Mouse (Mus musculus): Measurements from ENCODE around the gene Lpgat1.
A peak's percentile ranks its signal among the peaks of the same experiment; 100 is the strongest.

The Lpgat1 gene

DNA sequence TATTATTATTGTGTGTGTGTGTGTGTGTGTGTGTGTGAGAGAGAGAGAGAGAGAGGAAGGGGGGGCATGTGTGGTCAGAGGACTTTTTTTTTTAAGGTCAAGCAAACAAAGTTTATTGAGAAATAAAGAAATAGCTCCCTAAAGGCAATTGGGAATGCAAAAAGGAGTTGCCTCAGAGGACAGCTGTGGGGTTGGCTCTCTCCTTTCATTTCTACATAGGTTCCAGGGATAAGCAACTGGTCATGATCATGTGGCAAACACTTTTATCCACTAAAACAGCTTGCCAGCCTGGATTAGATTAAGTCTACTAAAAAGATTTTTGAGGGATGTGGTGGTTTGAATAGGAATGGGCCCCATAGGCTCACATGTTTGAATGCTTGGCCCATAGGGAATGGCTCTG lies 18.8 kb downstream of the Lpgat1 start:
- no peak for DNase-seq (ENCODE audit: low spot score in 2 of 2)

DNA sequence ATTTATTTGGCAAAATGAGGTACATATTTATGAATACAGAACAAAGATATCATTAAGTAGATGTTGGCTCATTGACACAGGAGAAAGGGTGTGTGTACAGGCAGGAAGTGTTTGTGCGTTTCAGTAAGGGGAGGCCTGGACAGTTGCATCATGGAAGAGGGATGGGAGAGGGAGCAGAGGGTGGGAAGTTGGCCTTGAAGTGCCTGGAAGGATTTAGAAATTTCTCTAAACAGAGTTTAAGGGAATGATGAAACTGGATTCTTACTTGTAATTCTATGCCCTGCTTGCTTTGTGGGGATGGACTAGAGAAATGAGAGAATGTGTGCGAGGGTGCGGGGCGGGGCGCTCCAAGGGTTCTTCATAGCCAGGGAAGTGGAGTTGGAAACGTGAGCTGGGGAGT lies 20.2 kb downstream of the Lpgat1 start:
- peak in 1 of 2 experiments; percentile 42 for DNase-seq (ENCODE audit: low spot score in 2 of 2)

DNA sequence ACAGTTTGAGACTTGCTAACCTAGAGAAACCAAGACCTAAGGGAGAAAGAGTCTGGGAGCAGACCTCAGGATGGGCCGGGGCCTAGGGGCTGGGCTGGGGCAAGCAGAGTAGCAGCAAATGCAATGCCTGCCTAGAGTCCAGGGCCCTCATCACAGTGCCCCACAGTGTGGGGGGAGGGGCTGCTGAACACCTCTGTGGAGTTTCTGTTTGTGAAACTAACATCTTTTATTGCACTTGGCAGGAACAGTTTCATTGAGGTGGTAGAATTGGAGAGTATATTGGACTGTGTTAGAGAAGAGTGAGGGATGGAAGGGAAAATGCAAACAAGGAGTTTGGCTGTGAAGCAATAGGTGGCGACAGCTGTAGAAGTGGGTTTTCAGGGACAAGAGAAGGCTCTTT lies 21.1 kb downstream of the Lpgat1 start:
- DNase-seq (ENCODE audit: low spot score in 2 of 2) = no peak

DNA sequence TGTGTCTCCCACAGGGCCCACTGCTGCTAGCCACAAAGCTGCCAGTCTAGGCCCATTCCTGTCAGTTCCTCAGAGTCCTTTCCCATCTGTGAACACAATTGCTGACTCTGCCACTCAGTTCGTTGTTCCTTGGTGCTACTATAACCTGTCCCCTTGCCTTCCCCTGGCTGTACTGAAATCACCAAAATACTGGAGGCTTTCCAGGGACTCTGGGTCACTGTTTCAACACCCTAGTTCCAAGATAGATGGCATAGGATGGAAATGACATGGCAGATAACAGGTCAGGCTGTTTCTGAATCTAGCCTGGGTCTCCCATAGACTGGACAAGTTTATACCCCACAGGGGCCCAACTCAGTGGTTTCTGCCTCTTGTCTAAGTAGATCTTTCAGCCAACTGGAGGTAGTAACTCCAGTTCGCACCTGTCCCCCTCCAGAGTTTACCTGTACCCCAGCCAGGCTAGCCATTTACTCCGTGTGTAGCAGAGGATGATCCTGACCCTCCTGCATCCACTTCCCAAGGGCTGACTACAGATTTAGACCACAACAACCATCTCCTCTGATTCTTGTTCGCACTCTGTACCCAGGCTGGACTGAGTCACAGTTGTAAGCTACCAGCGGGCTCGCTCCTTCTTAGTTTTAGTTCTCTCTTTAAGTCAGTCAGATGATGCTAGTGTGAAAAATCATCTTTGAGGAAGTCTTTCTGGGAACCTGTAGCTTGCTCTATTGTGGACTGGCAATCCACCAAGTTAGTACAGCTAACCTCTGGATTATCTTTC lies 23.1 kb downstream of the Lpgat1 start:
- no peak for DNase-seq (ENCODE audit: low spot score in 2 of 2)

DNA sequence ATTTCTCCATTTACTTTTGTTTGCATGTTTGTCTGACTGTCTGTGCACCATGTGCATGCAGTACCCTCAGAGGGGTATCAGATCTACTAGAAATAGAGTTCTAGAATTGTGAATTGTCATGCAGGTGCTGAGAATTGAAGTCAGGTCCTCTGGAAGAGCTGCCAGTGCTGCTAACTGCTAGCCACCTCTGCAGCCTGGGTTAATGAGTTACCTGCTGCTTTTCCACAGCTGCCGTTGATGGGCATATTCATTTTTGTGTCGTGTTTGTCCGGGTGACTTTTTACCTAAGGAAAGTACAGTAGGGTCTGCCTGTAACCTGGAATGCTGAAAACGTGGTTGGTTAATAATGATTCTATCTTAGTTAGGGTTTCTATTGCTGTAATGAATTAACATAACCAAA lies 24.0 kb downstream of the Lpgat1 start:
- DNase-seq (ENCODE audit: low spot score in 2 of 2) = no peak

DNA sequence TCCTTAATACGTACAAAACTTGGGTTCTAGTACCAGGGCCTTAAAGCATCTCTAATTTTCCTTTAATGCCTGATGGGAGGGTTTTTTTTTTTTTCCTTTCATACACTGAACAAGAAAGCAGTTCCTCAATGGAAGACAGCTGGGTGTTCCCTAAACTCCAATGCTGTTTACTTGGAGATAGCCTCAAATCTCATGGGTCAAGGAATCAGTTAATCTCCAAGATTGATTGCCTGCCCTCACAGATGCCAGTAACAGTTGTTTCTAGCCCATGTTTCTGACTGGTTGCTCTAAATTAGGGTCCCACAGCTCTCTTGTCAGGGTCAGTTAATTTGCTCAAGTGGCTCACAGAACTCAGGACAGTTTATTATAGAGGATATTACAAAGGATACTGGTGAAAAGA lies 30.8 kb downstream of the Lpgat1 start:
- no peak for DNase-seq (ENCODE audit: low spot score in 2 of 2)

DNA sequence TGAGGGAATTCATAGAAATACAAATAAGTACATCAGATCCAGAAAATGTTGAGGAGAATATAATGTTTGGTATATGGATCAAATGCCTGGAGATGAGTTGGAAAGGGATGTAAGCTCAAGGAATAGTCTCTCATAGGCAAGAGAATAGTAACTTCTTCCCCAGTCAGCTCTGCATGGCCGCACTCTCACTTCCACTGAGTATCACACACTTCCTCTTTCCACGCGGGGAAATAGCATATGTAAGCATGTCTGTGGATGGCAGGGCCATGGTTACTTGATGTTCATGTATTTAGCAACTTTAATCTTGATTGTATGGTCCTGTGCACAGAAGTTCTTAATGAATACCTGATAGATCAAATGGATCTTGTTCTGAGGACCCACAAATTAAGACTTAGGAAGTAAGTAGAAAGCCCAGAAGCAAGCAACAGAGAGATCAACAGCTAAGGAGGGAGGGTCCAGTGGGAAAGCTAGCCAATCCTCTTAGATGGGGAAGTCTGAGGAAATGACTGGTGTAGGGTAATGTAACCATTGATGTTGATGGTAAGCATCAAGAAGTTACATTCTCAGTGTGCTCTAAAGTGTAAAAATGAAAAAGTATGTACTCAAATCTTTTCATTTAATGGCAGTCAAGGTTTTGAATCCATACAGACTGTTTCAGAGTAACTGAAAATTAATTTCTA lies 39.0 kb downstream of the Lpgat1 start:
- no peak for DNase-seq (ENCODE audit: low spot score in 2 of 2)

DNA sequence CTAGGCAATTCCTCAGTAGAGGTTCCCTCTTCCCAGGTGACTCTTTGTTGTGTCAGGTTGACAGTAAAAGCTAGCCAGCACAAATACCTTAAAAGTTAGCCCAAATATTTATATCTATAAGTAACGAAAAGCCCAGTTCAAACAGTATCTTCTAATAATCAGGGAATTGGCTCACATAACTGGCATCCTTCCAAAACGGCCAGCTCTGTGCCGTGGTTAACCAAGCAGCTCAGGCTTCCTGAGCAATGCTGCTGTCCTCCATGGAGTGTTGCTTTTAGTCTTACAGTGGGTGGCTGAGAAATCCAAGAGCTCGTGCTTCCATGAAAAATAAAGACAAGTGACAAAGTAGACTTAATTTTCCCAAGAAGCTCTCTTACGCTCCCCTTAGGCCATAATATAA lies 56.5 kb downstream of the Lpgat1 start:
- DNase-seq (ENCODE audit: low spot score in 2 of 2) = no peak

DNA sequence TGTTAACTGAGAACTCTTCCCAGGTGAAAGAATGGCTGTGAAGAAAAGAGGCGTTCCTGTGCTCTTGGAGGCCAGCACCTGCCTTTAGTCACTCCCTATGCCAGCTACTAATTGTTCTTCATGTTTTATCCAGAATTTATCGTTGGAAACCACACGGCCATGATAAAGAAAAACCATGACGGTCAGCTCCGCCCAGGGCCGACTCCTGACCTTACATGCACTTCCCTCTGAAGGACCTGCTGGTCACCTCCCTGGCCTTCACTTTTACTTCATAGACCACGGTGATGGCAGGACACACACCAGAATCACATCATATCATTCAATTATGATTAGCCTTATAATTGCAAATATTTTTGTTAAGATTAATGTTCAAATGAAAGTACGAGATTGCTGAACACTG lies 57.5 kb downstream of the Lpgat1 start:
- no peak for DNase-seq (ENCODE audit: low spot score in 2 of 2)

DNA sequence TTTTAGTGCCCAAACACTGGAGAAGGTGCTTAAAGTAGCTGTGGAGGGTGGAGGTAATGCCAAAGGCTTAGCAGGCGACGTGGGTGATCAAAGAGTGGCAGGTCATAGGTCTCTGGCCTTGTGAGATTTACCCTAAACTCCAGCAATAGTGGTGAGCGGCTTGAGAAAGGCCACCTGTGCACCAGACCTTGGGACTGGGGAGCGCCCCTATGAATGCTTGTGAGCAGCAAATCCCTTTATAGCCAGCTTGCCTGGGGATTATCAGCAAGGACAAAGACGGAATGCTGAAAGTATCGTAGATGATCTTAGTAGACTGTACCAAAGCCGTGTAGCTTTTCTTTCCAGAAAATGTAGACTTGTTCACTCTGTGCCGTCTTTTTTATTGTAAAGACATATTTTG lies 59.9 kb downstream of the Lpgat1 start:
- no peak for DNase-seq (ENCODE audit: low spot score in 2 of 2)

DNA sequence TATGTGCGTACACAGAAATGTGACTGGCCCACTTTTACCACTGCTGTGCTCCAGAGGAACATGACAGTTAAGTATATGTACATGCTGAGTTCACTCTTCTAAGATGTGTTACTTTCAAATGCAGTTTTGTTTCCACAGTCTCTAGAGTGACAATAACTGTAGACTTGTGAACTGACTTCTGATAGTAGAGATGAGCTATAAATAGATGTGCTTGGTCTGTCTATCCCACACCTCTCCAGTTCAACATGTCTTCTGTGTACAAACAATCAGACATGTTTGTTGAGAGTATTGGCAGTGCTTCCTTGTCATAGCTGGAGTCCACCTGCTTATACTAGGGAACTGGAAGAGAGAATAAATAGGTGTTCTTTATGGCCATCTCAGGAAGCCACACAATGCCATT lies 62.8 kb downstream of the Lpgat1 start:
- no peak for DNase-seq (ENCODE audit: low spot score in 2 of 2)

DNA sequence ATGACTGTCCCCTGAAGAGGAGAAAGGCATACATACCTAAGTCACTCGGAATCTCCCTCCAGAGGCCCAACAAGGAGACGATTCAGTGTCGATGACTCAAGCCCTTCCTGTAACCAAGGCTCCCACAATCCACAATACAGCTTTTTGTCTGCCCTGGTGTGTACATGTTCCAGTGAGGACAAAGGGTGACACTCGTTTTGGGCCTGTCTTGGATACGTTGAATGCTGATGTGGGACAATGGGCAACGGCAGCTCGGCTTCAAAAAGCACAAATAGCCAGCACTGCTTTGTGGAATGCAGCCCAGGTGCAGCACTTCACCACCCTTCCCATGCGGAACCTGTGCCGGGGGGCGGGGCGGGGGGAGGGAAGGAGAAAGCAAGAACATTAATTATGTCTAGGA lies 67.5 kb downstream of the Lpgat1 start:
- no peak for DNase-seq (ENCODE audit: low spot score in 2 of 2)

DNA sequence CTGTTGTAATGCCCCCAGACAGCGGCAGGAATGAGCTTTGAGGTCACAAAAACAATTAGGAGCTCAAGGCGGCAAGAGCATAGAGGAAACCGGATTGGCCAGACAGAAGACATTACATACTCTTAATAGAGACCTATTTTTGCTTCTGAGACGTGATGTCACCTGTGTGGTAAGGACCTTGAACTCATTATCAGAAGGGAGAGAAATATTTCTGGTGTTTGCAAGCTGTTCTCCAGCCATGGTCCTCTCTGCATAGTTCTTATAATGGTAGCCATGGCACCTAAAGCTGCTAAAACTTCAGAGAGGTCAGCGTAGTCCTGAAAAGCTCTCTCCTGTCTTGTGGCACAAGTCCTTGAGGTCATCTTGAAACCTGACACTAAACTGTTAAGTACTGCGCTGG lies 68.6 kb downstream of the Lpgat1 start:
- no peak for DNase-seq (ENCODE audit: low spot score in 2 of 2)

DNA sequence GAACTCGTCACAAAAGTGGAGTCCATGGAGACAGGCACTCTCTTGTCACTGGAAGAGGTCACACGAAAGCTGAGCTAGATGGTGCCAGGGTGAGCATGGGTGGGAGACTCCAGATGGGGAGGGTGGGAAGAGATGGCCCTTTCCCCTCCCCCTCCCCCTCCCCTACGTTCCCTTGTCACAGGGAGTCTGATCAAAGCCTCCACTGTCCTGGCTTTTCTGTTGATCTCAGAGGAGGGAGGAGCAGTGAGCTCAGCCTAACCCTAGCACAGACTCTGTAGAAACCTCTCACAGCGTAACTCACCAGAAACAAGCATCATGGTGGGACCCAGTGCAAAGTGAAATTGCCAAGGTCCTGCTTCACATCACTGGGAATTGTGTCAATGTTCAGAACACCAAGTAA lies 69.7 kb downstream of the Lpgat1 start:
- DNase-seq (ENCODE audit: low spot score in 2 of 2) = no peak

DNA sequence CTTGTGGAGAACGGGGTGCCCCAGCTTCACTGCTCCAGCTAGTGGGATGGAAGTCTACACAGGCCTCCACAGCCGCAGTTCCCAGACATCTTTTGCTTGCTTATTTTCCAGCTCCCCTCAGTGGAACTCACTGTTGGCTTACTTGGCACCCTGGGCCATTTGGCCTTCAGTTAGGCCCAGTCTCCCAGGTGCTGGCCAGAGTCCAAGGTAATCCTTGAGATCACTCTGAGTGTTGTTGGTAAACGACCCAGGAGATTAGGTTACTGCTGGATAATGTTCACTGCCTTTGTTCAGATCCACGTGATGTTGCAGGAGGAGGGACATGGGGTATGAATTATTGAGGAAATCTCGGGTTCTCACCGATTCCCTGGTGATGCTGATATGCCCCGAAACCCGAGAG lies 75.4 kb downstream of the Lpgat1 start:
- DNase-seq (ENCODE audit: low spot score in 2 of 2) = no peak

DNA sequence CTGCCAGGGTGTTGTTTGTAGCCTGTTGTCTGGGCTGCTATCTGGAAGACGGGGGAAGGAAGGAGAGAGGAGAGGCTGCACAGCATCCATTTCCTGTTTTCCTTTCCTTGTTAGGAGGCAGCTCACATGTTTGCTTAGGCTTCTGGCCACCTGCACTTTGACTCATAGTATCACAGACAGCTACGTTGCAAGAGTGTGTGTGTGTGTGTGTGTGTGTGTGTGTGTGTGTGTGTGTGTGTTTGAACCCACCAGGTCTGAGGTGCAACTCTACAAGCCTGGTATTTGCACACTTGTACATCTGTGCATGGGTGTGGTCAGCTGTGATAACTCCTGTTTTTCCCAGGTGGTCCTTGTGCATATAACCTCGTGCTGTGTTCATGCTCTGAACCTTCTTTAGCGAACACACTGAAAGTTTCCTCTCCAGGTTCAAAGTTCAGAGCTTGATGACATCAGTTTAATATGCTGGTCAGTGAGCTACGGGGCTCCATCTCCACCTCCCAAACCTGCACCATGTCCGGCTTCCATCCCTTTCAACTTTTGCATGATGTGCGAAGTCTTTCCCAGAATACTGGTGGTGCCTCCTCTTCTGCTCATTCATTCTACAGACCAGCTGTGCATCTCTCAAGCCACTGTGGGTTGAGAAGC lies 76.4 kb downstream of the Lpgat1 start:
- no peak for DNase-seq (ENCODE audit: low spot score in 2 of 2)

DNA sequence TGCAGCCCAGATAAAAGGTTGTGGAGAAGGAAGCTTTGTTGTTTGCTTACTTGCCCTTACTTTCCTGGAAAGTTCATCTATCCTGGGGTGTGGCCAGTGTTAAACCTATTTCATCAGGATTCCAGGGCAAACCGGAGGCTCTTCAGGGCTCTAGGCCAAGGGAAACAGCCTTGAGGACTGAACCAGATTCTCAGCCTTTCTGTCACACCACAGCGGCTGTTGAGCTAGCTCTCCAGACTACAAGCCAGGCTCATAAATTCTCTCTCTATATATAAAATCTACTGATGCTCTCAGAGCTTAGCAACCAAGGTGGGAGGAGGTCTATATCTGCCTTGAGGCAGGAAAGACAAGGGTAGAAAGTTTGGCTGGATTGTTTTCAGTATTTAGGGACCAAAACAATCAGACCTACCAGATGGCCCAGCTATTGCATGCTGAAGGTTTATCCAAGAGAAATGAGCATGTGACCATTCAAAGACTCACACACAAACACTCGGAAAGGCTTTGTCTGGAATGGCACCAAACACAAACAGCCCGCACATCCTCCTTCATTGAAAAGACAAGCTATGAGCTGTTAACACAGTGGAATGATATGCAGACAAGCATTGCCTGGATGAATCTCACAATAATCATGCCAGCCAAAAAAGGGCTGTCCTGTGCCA lies 78.7 kb downstream of the Lpgat1 start:
- no peak for DNase-seq (ENCODE audit: low spot score in 2 of 2)

DNA sequence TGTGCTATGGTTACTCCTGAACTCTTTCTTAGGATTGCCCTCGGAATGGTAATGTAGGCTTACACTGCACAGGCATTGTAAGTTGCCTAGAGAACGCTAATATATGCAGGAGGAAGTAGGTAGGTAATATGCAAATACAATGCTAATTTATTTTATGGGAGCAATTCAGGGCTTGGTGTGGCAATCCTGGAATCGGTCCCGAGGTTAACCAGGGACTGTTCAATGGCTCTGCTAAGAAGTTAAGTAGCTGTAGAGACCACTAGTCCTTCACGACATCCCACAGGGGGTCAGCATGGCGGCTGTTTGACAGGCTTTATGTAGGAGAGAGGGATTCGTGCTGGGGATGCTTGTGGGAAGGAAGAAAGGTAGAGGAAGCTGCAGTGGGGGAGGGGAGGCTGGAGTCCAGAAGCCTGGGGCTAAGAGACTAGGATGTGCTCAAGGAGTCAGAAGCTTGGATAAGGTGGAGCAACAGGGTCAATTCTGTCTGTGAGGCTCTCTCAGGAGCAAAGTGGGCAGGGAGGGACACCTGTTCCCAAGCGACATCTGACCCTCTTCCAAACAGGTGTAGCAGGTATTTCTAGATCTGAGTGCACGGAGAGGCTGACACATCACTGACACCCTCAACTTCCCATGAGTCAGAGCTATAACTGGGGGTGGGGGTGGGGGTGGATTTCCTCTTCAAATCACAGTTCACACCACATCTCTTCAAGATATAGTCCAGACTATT lies 84.6 kb downstream of the Lpgat1 start:
- DNase-seq (ENCODE audit: low spot score in 2 of 2) = peak; percentile 49 to 64

DNA sequence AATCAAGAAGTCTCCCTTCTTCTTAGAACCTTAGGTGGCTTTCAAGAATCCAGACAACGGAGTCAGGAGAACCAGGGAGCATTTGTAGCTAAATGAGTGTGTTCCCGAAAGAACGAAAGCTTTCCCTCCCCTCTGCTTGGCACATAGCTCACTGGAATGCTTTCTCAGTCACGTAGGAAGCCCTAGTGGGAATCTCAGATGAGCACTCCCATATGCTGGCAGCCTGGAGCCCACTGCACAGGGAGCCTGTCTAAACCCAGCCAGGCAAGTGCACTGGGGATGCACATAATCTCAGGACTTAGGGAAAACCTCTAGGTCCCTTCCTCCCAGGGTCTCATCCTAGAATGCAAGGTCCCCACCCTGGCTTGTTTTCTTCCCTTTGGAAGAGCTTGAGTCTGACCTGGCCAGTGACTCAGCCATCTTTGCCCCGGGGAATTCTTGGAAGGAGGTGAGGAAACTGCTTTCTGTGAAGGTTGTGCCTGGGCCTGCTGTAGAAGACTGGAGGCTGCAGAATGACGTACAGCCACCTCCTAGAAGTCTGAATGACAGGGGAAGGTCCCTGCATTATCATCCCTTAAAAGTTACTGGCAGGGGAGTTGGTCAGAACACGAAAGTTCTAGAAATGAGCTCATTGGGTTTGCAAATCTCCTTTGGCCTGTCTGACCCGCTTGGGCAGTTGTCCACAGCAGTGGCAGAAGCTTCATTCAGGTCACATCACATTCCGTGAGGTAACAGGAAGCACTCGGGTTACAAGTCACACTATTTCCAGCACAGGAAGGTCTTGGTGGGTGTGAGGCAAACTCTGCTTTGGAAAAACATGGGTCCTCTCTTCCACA lies 85.4 kb downstream of the Lpgat1 start:
- DNase-seq (ENCODE audit: low spot score in 2 of 2) = peak; percentile 30 to 55

DNA sequence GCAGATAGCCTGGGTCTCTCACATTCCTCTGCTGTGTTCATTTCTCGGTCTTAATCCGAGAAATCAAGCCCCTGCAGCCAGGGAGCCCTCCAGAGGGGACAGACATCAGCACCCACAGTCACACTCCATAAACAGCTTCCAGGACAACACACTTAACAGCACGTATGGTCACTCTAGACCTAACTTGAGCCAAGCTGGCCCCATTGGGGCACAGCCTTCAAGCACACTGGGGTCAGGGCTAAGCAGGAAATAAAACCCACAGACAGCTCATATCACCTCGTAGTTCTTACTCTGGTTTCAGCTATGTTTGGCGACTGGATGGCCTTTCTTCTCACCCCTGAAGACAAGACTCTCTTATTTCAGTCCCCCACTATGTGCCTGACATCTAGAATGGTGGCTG lies 87.1 kb downstream of the Lpgat1 start:
- DNase-seq (ENCODE audit: low spot score in 2 of 2) = no peak

DNA sequence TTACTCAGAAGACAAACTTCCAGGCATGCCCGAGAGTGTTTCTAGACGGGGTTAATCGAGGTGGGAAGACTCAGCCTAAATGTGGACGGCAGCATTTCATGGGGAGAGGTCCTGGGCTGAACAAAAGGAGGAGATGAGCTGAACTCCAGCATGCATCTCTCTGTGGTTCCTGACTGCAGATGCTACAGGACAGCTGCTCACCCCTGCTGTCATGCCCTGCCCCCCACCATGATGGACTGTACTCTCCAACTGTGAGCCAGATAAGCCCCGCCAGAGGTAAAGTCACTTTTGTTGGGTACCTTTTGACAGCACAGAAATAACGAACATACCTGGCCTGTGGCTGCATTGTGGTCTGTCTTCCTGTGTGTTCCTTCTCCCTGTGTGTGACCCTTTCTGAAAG lies 88.2 kb downstream of the Lpgat1 start:
- DNase-seq (ENCODE audit: low spot score in 2 of 2) = no peak

Data from urinary bladder, postnatal 36 days (tissue).